Mouse (Mus musculus) Patski (cell line): Measurements from ENCODE around the gene Kcnh6. TPM values are rescaled to one million over a fixed set of nuclear protein-coding genes. Genes with fewer than 3 reads are reported as not detected.

Experiments
- ATAC-seq: fragments of 100-300 bp; one replicate; pipeline ENCODE4 v1.8.0; 2021
- CTCF ChIA-PET: fragments of 350-600 bp; sonication (Branson Sonifier 250); formaldehyde crosslinking; loops from one replicate; lab custom pipeline; 2022; ENCODE audit warnings: inconsistent platforms; lab: Charles Lee
- POLR2A ChIA-PET: fragments of 350-600 bp; sonication (Branson Sonifier 250); formaldehyde crosslinking; loops from one replicate; lab custom pipeline; 2022; ENCODE audit warnings: antibody characterized with exemption, inconsistent platforms; lab: Charles Lee
- DNase-seq: peaks from one replicate; pipeline ENCODE4 v3.0.0-alpha.2; 2011; ENCODE audit warnings: low read depth, low spot score
- H3K27me3 ChIP-seq: fragments of 371-371 bp; one replicate; pipeline ENCODE4 v1.5.1; 2021
- CTCF ChIP-seq: fragments of 100-300 bp; IDR thresholded peaks from one replicate; pipeline ENCODE4 v1.5.1; 2021
- in situ Hi-C: fragments of 300-500 bp; cut with MboI; formaldehyde crosslinking; loops from 3 replicates; pipeline ENCODE4 v1.11.1; 2018; ENCODE audit warnings: low pct_unique_long_range_greater_than_20kb, mixed read lengths
- polyA plus RNA-seq: library from polyadenylated mRNA; unstranded; gene quantifications from one replicate; pipeline ENCODE4 v1.2.3, GENCODE M21; 2021

Kcnh6 gene
- polyA plus RNA-seq, 1 experiment from 2014 or later: not detected

- ChIA-PET POLR2A (no interaction called here), CTCF (interaction anchor here (0.9 kb wide), 1 partner anchor 10 kb away, joined by 8 read pairs; no protein-coding TSS in a partner anchor)
- in situ Hi-C loops: no loop called here
- DNase-seq (peak; percentile 83), ATAC-seq (peak; percentile 99)
- no peaks in the 10 kb centered on the region for H3K27me3 ChIP-seq
- TF ChIP-seq CTCF: no peak
Measured at GRCm38 (mm10) chr11:106036548-106037417, 28.9 kb downstream of the Kcnh6 start, which contains the start of gene Dcaf7. Dcaf7 (plus strand) TSS chr11:106036872.

GRCm38 (mm10) chr11:106037418-106037751 lies 29.5 kb downstream of the Kcnh6 start:
- no peak for TF ChIP-seq CTCF
- in situ Hi-C loops: no loop called here
- DNase-seq (no peak), ATAC-seq (no peak)
- CTCF ChIA-PET: interaction anchor here (2.2 kb wide), 1 partner anchor 11 kb away, joined by 9 read pairs; no protein-coding TSS in a partner anchor
- POLR2A ChIA-PET: interaction anchor here (0.5 kb wide), 1 partner anchor 93 kb away, joined by 3 read pairs; no protein-coding TSS in a partner anchor
- no peaks in the 10 kb centered on the region for H3K27me3 ChIP-seq

GRCm38 (mm10) chr11:106044349-106044748 lies 36.4 kb downstream of the Kcnh6 start:
- in situ Hi-C loops: no loop called here
- ChIA-PET POLR2A (no interaction called here), CTCF (no interaction called here)
- ATAC-seq: no peak
- TF ChIP-seq CTCF: no peak
- no peak for DNase-seq
- H3K27me3 ChIP-seq: no peaks in the 10 kb centered on the region

GRCm38 (mm10) chr11:106045256-106045655 lies 37.3 kb downstream of the Kcnh6 start:
- DNase-seq (no peak), ATAC-seq (no peak)
- ChIA-PET CTCF (interaction anchor here (1.0 to 1.9 kb wide), 2 partner anchors 9 to 18 kb away, joined by 3 to 6 read pairs; no protein-coding TSS in a partner anchor), POLR2A (no interaction called here)
- no peaks in the 10 kb centered on the region for H3K27me3 ChIP-seq
- in situ Hi-C loops: no loop called here
- TF ChIP-seq CTCF: no peak

GRCm38 (mm10) chr11:106045780-106046179 lies 37.9 kb downstream of the Kcnh6 start:
- in situ Hi-C loops: no loop called here
- TF ChIP-seq CTCF: no peak
- ATAC-seq (no peak), DNase-seq (no peak)
- no peaks in the 10 kb centered on the region for H3K27me3 ChIP-seq
- ChIA-PET POLR2A (no interaction called here), CTCF (interaction anchor here (1.0 to 1.9 kb wide), 2 partner anchors 8 to 19 kb away, joined by 3 to 6 read pairs; no protein-coding TSS in a partner anchor)

- ATAC-seq: no peak
- ChIA-PET CTCF (interaction anchor here (1.9 kb wide), 1 partner anchor 20 kb away, joined by 6 read pairs; no protein-coding TSS in a partner anchor), POLR2A (no interaction called here)
- no peak for DNase-seq
- in situ Hi-C loops: no loop called here
- H3K27me3 ChIP-seq: no peaks in the 10 kb centered on the region
- no peak for TF ChIP-seq CTCF
Measured at GRCm38 (mm10) chr11:106046584-106046983, 38.7 kb downstream of the Kcnh6 start.

GRCm38 (mm10) chr11:106053921-106054320 lies 46.0 kb downstream of the Kcnh6 start:
- ATAC-seq (no peak), DNase-seq (no peak)
- no peak for TF ChIP-seq CTCF
- in situ Hi-C loops: no loop called here
- no peaks in the 10 kb centered on the region for H3K27me3 ChIP-seq
- CTCF ChIA-PET: interaction anchor here (1.5 kb wide), 2 partner anchors 8 kb away, joined by 3 to 6 read pairs; no protein-coding TSS in a partner anchor
- POLR2A ChIA-PET: no interaction called here

- POLR2A ChIA-PET: no interaction called here
- TF ChIP-seq CTCF: no peak
- DNase-seq (no peak), ATAC-seq (no peak)
- CTCF ChIA-PET: interaction anchor here (1.5 kb wide), 1 partner anchor 9 kb away, joined by 3 read pairs; no protein-coding TSS in a partner anchor
- no peaks in the 10 kb centered on the region for H3K27me3 ChIP-seq
- in situ Hi-C loops: no loop called here
Measured at GRCm38 (mm10) chr11:106054600-106054999, 46.7 kb downstream of the Kcnh6 start.

GRCm38 (mm10) chr11:106055341-106055740 lies 47.4 kb downstream of the Kcnh6 start:
- ChIA-PET CTCF (no interaction called here), POLR2A (interaction anchor here (0.5 kb wide), 1 partner anchor 30 kb away, joined by 4 read pairs; no protein-coding TSS in a partner anchor)
- in situ Hi-C loops: no loop called here
- H3K27me3 ChIP-seq: no peaks in the 10 kb centered on the region
- no peak for DNase-seq
- no peak for ATAC-seq
- TF ChIP-seq CTCF: no peak

- POLR2A ChIA-PET: no interaction called here
- DNase-seq: no peak
- CTCF ChIA-PET: no interaction called here
- TF ChIP-seq CTCF: no peak
- H3K27me3 ChIP-seq: no peaks in the 10 kb centered on the region
- in situ Hi-C loops: no loop called here
- ATAC-seq: no peak
Measured at GRCm38 (mm10) chr11:106056819-106057491, 49.0 kb downstream of the Kcnh6 start.
